Mouse (Mus musculus) ovary, postnatal 10 days (tissue): ENCODE data around the gene Zbtb1.

Experiments used
- DNase-seq: peaks from one replicate; pipeline ENCODE4 v3.0.0; 2022; ENCODE audit warnings: low spot score

Gene Zbtb1

DNA sequence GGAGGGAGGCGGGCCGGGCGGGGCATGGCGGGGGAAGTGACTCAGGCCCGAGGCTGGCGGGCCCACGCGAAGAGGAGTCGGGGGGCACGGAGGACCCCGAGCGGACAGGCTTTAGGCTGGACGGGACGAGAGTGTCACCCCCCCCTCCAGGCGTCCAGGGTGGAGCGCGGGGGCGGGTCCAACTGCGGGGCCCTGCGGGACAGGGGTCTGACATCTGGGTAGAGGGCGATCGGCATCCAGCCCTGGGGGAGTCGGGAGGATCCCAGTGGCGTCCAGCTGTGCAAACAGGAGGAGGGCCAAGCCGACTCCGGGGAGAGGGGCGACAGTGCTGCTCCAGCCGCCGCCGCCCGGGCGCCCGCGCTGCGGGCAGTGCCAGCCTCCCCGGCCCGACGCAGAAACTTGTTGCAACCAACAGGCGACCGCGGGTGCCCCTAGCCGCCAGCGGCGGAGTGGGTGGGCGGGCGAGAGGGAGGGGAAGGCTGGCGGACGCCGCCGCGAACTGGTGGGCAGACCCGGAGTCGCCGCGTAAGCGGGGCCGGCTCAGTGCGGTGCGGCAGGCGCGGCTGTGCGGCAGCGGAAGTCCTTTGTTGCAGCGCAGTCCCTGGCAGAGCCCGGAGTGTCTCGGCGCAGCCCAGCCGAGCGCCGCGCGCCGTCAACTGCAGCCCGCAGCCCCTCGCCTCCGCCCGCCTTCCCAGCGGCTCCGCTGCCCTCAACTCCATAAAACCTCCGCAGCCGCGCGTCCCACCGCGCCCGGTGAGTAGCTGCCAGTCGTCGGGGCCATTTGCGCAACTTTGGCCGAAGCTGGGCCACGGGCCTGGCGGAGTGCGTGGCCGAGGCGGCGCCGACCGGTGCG is at the start of gene Zbtb1:
TSS of gene Zbtb1 (plus strand) at position 289 of the 853 bp plus-strand sequence.
- DNase-seq = peak; percentile 73

DNA sequence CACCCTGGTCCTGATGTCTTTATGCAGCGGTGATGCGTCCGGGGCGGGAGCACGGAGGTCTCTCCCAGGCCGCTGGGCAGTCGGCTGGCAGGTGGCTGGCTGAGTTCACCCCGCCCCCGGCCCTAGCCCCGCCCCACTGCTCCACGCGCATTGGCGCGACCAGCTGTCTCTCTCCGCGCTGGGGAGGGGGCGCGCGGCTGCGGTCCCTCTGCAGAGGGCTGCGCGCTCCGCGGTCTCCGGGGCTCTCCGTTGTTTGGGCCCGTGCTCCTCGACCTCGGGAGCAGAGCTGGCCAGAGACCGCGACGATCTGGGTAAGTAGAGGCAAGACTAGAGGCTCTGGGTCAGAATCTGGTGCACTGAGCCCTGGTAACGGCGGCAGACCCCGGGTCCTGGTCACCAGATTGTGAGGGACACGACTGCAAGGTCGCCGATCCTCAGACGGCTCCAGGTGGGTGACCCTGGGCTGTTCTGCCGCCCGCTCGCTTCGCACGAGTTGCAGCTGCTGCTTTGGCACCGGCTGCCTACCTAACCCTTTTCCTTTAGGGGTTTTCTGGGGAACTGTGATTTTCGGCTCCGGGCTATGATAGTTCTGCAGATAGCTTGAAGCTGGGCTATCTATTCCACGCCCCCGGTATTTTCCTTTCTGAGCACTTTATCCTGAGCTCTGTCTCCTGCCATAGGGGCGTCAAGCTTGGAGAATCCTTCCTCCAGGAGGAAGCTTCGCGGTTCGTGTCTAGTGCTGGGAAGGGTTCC is 45.2 kb upstream of the Zbtb1 start, which contains the start of gene Akap5:
TSS of gene Akap5 (plus strand) at position 213 of the 753 bp plus-strand sequence.
- peak; percentile 22 for DNase-seq

DNA sequence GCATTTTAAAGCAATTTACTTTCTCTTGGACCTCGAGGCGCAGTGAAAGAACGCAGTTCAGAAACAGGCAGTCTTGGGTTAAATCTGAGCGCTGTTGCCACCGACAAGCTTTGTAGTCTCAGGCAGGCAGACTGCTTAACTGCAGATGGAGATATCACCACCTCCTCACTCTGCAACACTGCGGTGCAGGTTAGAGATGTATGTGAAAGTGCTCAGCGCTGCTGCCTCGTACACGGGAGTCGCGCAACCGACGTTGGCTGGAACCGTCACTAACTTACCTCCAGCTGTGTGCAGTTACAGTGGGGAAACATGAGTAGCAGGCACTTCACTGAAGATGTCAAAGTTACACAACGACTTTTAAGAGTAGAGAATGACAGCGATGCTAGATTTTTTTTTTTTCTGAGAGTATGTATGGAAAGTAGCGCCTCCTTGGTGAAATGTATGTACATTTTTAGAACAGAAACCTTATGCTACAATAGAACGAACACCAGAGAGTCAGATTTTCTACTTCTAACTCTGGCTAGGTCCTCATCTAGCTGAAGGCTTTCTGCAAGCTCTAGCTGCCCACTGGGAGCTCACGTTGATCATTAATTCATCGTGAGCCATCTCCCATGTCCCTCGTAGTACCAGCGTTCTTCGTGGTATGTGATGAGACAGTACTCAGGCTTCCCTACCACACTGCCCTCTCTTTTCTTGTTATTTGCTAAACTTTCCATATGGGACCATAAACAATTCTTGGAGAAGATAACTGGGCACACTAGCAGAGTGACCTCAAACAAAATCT is 43.4 kb upstream of the Zbtb1 start:
- no peak for DNase-seq

DNA sequence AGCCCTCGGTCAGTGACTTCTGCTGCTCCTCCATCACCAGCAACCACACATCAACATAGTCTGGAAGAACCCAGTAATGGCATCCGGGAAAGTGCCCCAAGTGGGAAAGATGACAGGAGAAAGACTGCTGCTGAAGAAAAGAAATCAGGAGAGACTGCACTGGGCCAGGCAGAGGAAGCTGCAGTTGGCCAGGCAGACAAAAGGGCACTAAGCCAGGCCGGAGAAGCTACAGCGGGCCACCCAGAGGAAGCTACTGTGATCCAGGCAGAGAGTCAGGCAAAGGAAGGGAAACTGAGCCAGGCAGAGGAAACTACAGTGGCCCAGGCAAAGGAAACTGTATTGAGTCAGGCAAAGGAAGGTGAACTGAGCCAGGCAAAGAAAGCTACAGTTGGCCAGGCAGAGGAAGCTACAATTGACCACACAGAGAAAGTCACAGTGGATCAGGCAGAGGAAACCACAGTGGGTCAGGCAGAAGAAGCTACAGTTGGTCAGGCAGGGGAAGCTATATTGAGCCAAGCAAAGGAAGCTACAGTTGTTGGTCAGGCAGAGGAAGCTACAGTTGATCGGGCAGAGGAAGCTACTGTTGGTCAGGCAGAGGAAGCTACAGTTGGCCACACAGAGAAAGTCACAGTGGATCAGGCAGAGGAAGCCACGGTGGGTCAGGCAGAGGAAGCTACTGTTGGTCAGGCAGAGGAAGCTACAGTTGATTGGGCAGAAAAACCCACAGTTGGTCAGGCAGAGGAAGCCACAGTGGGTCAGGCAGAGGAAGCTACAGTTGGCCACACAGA is 41.3 kb upstream of the Zbtb1 start:
- no peak for DNase-seq

DNA sequence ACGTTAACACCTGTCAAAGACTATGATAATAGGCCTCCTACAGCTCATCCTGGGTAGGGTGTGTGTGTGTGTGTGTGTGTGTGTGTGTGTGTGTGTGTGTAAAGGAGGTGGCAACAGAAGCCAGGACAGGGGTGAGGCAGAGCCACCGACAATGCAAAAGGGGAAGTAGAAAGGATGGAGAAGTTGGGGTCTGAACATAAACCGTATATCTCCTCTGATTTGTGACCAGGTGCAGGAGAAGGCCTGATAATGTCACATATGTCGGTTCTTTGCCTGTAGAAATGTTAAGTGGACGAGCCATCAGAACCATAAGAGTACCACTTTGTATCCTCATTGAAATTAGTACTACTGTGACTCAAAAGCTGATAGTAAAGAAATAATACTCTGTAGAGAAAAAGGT is 36.4 kb upstream of the Zbtb1 start:
- DNase-seq = no peak

DNA sequence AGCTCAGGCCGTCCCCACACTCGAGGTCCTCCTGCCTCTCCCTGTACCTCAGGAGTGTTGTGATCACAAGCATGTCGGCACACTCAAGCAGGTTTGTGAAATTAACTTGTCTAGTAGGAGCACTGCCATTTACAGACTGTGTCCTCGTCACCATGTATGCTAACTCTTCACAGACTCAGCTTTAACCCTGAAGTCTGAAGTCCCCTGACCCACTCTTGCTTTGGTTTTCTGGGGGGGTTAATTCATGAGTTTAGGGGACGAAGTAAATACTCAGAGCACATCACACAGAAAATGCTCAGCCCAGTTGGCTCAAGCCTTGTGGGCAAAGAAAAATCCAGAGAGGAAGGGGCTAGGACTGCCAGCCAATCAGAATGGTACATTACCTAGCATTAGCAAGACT is 34.4 kb upstream of the Zbtb1 start:
- no peak for DNase-seq

DNA sequence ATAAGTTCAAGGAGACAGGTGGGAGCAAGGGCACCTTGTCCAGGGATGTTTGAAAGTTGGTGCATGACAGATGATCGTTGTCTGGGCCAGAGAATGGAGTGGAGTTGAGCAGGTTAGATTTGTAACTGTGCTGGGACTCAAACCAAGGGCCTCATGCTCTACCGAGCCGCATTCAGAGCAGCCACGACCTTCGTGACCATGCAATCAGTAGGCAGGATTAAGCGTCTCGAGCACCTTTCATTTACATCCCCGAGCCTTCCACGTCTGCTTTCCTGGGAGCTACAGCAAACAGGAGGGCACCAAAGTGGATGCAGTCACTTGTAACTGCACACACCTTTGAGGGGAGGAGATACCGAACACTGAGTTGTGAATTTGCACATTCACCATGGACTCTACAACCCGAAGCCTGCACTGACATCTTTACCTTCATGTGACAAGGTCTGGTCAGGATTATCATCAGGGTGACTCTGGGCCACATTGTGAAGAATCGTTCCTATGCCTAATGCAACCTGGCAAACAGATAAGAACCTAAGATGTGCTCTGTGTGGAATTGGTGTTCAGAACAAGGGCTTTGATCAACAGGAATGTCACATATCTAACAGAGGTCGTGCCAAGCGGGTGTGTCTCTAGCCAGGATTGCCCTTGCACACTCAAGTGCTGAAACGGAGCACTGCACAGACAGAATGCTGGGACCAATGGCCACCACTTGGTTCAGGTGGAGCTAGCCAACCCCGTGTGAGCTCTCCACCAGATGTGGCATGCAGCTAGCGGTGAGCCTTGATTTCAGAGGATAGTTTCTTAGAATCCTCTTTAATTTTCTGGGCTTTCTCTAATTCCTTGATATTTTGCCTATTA is 33.7 kb upstream of the Zbtb1 start:
- no peak for DNase-seq

GRCm38 (mm10) chr12:76341080-76341479 is 29.0 kb upstream of the Zbtb1 start:
- no peak for DNase-seq

GRCm38 (mm10) chr12:76345759-76346455 is 24.2 kb upstream of the Zbtb1 start:
- no peak for DNase-seq

GRCm38 (mm10) chr12:76349680-76350220 is 20.3 kb upstream of the Zbtb1 start:
- DNase-seq = no peak

GRCm38 (mm10) chr12:76360868-76361267 is 9.2 kb upstream of the Zbtb1 start:
- no peak for DNase-seq

GRCm38 (mm10) chr12:76361405-76362302 is 8.4 kb upstream of the Zbtb1 start:
- DNase-seq = no peak

DNA sequence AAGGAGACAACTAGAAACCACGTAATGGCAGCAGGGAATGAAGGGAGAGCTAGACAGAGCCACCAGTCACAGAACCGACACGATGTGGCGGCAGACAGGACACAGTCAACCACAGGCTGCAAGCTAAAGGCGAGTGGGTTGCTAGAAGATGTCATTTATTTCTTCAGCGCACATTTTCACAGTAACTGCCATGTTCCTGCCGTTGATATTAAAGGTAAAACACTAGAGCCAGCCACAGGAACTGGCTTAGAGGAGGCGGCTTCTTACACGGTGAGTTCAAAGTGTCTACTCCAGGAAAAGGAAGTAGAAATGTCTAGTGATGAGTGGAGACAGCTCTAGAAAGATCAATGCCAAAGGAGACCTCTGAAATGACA is 7.8 kb upstream of the Zbtb1 start:
- no peak for DNase-seq

GRCm38 (mm10) chr12:76366276-76366675 is 3.8 kb upstream of the Zbtb1 start:
- DNase-seq = no peak

- no peak for DNase-seq
Observed at GRCm38 (mm10) chr12:76367096-76367995, 2.7 kb upstream of the Zbtb1 start.

- DNase-seq = no peak
Observed at GRCm38 (mm10) chr12:76368201-76368789, 1.8 kb upstream of the Zbtb1 start.

DNA sequence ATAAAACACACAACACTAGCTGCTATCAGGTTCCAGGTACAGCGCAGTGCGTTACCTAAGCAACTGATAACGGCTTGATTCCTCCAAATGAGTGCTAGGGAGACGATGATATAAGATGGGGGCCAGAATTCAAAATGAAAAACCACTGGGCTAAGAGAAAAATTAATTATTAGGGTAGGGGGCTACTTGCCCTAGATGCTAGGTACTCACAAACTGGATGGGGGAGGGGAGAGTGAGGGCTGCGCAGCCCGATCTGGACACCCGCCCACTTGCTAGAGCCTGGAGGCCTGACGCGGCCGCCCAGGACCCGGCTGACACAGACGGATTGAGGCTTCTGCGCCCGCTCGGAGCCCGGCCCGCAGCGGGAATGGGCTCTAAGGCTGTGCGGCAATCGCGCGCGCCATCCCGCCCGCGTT is 1.3 kb upstream of the Zbtb1 start:
- DNase-seq = no peak
